Mouse (Mus musculus): ENCODE results near the gene Entpd2. TPM values are rescaled to one million over a fixed set of nuclear protein-coding genes. Genes with fewer than 3 reads are reported as not detected.
"Not testable (repeated sequence)": the region's sequence is repeated elsewhere in the genome, so short reads cannot be mapped to it uniquely, and the experiment has no call there.

The Entpd2 gene
- total RNA-seq, 2 experiments from 2014 or later, result 10.8 to 13.9 TPM

DNA sequence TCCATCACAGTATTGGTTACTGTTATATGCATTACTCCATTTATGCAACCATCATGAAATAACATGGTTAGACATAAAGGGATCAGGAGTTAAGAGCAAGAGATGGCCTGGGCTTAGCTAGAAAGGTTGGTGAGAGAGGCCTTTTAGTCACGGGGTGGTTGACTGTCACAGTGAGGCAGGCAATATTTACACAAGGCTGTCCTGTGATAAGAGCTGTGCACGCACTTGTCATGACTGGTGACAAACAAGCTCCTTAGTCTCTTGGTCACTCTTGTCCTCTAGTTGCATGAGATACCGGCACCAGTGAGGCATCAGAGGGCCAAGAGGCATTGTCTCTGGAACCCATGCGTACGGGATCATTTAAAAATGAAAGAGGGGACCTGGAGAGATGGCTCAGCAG lies 11.2 kb upstream of the Entpd2 start:
- DNase-seq (ENCODE audit: low spot score), result no peak
- intact Hi-C loops (cut with DNase I), result no loop called here

DNA sequence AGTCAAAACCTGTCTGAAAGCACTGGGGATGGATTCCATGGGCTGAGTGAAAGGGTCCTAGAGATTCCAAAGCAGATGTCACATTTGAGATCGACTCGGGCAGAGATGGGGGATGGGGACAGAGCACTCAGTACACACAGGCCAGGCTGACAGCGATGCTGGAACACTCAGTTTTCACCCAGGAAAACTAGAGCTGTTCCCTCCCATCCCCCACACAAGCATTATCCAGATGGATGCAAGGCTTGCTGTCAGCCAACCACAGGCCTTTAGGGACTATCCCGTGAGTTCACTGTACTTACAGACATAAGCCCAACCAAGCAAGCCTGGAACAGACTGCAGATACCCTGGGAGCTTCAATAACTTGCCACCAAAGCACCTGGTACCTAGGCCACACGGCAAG lies 4.4 kb upstream of the Entpd2 start:
- intact Hi-C loops (cut with DNase I), result no loop called here
- DNase-seq (ENCODE audit: low spot score), result no peak

DNA sequence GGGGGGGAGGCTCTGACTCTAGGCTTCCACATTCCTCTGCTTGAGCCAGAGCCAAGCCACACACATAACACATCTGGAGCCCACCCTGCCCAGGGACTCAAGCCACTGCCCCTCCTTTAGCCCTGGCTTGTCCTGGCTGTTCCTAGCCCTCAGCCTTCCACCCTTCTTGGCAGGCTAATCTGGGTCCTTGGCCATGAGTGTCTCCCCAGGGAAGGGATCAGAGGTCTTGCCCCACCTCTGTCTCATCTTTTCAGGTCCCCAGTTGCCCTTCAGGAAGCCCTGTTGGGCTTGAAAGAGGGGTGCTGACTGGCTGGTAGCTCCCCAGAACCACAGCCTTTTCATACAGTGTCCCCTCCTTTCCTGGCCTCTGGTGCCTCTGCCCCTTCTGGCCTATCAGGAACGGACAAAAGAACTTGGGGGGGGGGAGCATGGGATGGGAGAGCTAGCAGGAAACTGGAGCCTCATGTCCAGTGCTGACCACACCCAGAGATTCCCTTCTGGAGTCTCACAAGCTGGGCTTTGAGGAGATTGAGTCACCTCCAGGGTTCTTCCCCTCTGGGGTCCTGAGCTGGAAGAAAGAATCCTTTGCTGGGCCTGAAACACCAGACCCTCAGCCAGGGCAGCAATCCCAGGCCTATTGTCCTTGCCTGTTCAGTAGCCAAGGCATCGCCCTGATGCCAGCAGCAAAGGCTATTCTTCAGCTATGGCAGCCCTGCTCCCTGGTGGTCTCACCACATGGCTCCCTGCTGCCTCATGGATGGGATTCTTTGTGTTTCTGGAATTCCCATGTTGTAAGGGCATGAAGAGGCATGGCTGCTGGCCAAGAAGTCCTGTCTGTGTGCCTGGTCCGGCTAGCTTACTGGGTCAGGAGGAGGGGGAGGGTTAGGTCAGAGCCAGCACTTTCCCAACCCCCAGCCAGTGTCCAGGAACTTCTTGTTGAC lies 1.1 kb upstream of the Entpd2 start:
- intact Hi-C loops (cut with DNase I), result loop anchor here (2.0 kb wide), 1 partner anchor 16 kb away; no protein-coding TSS in a partner anchor

DNA sequence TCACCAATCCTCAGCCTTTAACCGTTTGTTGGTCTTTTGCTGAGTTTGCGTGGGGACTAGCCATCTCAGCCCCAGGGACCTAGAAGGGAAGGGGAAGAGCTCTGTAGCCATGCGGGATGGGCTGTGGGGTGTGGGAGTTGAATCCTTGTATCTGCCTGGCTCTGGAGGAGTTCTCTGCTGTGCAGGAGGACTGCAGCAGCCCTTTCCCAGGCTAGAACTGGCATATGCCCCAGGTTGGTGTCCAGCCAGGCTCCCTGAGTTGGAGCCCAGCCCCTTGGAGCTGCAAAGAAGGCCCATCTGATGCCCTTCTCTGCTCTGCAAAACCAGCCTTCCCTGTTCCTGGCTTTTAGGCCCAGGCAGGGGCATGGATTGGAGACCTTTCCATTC lies 916 bp downstream of the Entpd2 start:
- no peak for DNase-seq (ENCODE audit: low spot score)
- intact Hi-C loops (cut with DNase I), result no loop called here

More for the DNA sequence above, 1.1 kb upstream of the Entpd2 start:
- DNase-seq (ENCODE audit: low spot score), result peak; percentile 61

DNA sequence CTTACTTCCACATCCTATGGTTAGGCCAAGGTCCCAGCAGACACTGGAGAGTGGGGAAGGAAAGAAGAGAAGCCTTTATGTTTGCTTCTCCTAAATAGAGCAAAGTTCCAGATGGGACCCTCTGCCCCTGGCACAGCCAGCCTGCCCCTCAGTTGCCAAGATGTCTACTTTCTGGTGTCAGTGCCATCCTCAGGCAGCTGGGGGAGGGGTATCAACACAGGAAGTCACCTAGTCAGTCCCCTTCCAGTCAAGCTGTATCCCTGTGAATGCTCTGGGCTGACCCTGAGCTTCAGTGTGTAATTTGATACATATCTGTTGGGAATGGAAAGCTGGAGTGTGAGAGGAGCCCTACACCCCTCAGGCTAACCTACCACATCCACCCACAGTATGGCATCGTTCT lies 1.3 kb downstream of the Entpd2 start:
- intact Hi-C loops (cut with DNase I), result no loop called here
- no peak for DNase-seq (ENCODE audit: low spot score)

DNA sequence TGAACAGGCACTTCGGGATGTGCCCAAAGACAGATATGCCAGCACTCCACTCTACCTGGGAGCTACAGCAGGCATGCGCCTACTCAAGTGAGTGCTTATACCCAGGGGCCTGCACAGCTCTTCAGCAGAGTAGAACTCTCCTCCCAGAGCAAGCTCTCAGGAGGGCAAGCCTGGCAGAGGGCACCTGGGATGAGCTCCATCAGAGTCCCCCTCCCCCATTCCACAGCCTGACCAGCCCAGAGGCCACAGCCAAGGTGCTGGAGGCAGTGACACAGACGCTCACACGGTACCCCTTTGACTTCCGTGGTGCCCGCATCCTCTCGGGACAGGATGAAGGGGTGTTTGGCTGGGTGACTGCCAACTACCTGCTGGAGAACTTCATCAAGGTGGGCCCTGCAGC lies 2.4 kb downstream of the Entpd2 start:
- intact Hi-C loops (cut with DNase I), result no loop called here
- no peak for DNase-seq (ENCODE audit: low spot score)

DNA sequence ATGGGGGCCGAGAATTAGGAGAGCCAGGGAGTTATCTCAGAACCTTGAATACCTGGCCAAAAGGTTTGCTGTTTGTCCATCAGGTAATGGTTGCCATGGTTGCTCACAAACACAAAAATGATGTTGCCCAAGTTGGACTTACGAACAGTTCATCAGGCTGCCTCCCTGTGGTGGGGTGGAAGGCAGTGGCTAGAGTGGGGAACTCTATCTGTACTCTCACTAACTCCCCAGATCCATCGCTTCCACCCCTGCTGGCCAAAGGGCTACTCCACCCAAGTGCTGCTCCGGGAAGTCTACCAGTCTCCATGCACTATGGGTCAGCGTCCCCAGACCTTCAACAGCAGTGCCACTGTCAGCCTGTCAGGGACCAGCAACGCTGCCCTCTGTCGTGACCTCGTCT lies 3.4 kb downstream of the Entpd2 start, which contains the start of gene Npdc1:
TSS of gene Npdc1 (plus strand) at position 301 of the 400 bp plus-strand sequence.
- intact Hi-C loops (cut with DNase I), result no loop called here
- DNase-seq (ENCODE audit: low spot score), result no peak

DNA sequence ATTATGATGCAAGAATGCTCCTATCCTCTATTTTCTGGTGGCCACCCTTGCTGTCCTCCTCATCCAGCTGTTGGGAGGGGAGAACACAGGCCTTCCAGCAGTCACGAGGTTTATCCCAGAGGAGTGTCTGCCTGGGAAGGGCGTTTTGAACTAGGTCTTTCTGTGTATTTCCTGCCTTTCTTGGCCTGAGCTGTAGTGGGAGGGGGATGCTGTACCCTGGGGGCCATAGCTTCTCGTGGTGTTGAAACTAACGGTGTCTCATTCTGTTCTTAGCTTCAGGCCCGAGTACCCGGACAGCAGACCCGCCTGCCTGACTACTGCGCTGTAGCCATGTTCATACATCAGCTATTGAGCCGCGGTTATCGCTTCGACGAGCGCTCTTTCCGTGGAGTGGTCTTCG lies 4.6 kb downstream of the Entpd2 start:
- intact Hi-C loops (cut with DNase I), result no loop called here
- DNase-seq (ENCODE audit: low spot score), result peak; percentile 51

DNA sequence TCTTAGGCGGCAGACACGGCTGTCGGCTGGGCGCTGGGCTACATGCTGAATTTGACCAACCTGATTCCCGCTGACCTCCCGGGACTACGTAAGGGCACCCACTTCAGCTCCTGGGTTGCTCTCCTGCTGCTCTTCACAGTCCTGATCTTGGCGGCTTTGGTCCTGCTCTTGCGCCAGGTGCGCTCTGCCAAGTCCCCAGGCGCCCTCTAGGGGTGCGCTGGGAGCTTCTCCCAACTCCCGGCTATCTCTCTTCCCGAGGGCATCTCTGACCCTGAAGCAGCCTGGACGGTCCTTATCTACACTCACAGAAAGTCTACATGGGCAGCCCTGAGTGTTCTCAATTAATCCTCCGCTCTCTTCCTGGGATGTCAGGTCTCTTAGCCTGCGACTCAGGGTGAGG lies 5.1 kb downstream of the Entpd2 start:
- peak; percentile 42 for DNase-seq (ENCODE audit: low spot score)
- intact Hi-C loops (cut with DNase I), result no loop called here

DNA sequence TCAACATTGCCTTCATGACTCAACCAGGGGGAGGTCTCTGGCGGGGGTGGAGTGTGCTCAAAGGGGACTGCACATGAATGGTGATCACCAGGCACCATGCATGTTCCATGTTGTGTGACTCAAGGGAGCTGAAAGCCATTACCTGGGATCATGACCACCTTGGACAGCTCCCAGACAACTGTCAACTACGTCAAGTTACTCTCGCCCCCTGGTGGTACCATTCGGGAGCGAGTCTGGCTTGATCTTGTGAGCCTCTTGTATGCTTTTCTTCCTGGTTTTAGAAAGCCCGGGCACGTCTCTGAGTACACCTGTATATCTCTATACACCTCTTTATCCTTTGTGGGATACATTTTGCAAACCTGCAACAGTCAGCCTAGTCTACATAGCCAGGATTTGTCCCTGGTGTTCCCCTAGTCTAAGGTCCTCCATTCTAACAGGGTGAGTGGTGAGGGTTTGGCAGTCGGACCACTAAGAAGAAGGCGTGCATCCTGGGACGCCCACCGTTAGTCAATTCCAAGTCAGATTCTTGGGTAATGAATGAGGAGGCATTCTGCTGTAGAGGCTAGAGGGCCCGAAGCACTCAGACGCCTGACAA lies 6.8 kb downstream of the Entpd2 start:
- DNase-seq (ENCODE audit: low spot score), result peak; percentile 16
- intact Hi-C loops (cut with DNase I), result loop anchor here (2.0 kb wide), 1 partner anchor 26 kb away; no protein-coding TSS in a partner anchor

DNA sequence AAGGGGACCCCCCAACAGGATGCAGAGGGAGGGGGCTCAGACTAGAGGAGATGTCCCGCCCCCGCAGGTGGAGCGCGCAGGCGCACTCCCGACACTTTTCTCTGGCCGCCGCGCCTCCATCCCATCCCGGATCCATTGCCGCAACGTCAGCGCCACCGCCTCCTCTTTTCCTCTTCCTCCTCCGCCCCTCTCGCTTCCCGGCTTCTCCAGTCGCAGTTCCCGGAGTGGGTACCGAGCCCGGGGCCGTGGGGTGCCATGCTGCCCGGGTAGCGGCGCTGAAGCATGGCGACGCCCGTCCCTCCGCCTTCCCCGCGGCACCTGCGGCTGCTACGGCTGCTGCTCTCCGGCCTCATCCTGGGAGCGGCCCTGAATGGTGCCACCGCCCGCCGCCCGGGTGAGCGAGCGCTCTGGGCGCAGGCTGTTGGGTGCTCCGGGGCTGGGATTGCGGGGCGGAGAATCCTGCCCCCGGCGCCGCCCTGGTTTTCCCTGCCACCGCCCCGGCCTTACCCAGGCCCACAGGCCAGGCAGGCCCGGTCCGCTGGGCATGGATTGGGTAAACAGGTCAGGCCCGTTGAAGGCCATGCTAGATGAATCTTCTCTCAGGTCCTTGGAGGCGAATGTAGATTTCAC lies 7.4 kb downstream of the Entpd2 start:
- intact Hi-C loops (cut with DNase I), result loop anchor here (2.0 kb wide), 1 partner anchor 26 kb away; no protein-coding TSS in a partner anchor
- peak; percentile 68 for DNase-seq (ENCODE audit: low spot score)

DNA sequence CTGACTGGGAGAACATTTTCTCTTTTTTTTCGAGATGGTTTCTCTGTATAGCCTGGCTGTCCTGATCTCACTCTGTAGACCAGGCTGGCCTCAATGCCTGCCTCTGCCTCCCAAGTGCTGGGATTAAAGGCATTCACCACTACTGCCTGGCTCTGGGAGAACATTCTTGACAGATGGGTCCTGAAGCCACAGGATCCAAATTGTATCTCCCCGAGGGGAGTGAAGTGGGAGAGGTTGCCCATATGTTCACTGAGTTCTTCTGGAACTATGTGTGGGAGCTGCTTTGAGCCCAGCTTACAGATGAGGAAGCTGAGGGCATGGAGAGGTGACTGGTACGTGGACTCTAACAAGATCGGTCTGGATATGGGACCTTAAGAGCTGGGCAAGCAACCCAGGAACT lies 8.3 kb downstream of the Entpd2 start:
- intact Hi-C loops (cut with DNase I), result loop anchor here (2.0 kb wide), 1 partner anchor 27 kb away; no protein-coding TSS in a partner anchor
- DNase-seq (ENCODE audit: low spot score), result no peak

DNA sequence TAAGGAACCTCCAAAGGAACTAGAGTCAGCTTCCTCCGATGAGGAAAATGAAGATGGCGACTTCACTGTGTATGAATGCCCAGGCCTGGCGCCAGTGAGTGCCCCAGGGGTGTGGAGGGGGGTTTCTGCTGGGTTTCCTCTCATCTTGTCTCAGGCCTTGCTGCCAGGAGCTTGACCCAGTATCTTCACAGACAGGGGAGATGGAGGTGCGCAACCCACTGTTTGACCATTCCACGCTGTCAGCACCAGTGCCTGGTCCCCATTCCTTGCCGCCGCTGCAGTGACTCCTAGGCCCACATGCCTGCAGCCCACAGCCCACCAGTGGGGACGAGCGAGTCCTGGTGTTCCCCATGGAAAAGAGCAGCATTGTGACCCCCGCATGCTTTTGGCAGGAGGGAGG lies 13.2 kb downstream of the Entpd2 start:
- intact Hi-C loops (cut with DNase I), result no loop called here
- DNase-seq (ENCODE audit: low spot score), result no peak

DNA sequence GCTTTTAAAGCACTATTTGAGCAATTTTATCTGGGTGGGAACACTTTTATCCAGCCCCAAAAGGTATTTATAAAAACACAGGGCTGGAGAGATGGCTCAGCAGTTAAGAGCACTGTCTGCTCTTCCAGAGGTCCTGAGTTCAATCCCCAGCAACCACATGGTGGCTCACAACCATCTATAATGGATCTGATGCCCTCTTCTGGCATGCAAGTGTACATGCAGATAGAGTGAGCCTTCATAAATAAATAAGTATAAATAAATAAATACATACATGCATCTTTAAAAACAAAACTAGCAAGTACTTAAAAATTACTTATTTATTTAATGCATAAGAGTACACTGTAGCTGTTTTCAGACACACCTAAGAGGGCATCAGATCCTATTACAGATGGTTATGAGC lies 17.8 kb downstream of the Entpd2 start:
- DNase-seq (ENCODE audit: low spot score); intact Hi-C loops (cut with DNase I): not testable (repeated sequence)

DNA sequence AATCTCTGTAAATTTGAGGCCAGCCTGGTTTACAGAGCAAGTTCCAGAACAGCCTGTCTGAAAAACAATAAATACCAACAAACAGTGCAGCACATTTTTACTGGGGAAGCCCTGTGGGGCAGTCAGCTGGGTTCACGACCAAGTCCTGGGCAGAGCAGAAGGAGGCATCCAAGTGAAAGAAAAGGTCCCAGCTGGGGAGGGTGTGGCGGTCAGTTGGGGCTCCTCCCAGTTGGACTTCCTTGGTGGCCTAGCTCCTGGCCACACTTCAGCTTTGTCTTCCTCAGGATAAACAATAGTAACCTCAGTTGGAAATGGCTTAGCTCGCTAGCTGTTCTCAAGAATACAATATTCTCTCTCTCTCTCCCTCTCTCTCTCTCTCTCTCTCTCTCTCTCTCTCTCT lies 21.8 kb downstream of the Entpd2 start:
- DNase-seq (ENCODE audit: low spot score), result no peak
- intact Hi-C loops (cut with DNase I), result no loop called here

DNA sequence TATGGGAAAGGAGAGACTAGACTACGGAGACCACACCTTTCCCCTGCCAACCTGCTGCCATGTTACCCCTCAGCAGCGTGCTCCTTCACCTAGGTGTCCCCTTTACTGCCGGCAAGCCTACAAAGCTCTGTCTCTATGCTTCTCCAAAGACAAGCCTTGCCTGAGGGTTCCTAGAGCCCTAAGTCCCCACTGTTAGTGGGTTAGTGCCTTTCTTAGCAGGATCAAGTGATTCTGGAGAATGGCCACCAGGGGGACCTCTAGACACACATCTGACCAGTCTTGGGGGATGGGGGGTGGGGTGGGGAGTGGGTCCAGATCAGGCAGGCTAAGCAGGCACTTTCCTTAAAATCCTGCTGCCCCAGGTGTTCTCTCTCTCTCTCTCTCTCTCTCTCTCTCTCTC lies 26.2 kb downstream of the Entpd2 start:
- no peak for DNase-seq (ENCODE audit: low spot score)
- intact Hi-C loops (cut with DNase I), result loop anchor here (1.0 kb wide), 1 partner anchor 61 kb away; no protein-coding TSS in a partner anchor

DNA sequence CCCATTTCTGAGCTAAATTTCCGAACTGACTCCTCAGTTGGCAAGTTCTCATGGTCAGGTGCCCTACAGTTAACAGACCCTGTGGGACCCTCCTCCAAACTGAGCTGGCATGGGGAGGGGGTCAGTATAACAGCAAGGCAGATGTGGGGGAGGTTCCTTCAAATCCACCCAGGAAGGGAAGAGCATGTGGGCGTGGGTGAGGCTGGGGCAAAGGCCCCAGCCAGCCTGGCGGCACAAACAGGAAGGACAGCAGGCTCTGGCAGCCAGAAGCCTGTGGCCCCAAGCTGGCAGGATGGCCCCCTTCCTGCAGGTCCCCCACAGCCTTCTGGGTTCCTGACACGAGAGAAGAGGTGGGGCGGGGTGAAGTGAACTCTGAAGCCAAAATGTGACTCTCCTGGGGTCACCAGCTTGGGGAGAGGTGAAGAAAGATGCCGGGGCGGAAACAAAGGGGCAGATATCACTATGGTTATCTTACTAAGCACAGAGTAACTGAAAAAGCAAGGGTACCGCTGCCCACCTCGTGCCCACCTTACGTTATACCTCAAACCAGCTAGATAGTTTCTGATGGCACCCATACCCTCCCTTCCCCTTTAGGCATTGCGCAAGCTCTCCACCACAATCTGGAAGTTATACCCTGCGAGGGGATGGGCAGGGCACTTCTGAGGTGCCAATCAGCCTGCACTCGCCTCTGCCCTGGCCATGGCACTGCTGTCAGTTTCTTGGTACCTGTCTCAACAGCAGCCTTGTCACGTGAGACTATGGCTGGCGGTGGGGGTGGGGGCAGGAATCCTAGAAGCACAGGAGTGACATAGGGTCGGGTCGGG lies 27.1 kb downstream of the Entpd2 start, which contains the start of gene Fut7:
TSS of gene Fut7 (plus strand) at position 681 of the 824 bp plus-strand sequence.
- DNase-seq (ENCODE audit: low spot score), result no peak
- intact Hi-C loops (cut with DNase I), result no loop called here

DNA sequence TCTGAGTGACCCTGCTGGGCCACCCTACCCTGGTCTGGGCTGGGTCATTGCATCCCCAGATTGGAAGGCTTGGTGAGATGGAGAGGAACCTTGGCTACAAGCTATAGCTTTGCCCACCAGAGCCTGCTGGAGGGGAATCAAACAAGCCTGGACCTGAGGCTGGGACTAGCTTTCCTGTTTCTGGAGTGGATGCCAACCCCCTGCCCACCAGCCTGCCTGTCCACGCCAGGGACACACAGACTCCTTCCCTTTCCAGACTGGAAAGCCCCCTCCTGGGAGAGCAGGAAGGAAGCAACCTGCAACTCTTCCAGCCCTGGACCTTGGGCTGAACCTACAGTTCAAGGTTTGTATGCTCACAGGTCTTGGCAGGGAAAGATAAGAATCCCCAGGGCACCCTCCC lies 28.0 kb downstream of the Entpd2 start:
- no peak for DNase-seq (ENCODE audit: low spot score)
- intact Hi-C loops (cut with DNase I), result no loop called here

DNA sequence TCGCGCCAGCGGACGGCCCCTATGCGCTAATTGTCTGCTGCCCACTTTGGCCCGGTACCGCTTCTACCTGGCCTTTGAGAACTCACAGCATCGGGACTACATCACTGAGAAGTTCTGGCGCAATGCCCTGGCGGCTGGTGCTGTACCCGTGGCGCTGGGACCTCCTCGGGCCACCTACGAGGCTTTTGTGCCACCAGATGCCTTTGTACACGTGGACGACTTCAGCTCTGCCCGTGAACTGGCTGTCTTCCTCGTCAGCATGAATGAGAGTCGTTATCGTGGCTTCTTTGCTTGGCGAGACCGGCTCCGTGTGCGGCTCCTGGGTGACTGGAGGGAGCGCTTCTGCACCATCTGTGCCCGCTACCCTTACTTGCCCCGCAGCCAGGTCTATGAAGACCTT lies 29.8 kb downstream of the Entpd2 start:
- DNase-seq (ENCODE audit: low spot score), result no peak
- intact Hi-C loops (cut with DNase I), result loop anchor here (5.0 kb wide), 1 partner anchor 127 kb away; no protein-coding TSS in a partner anchor
